Mouse (Mus musculus) hindbrain, embryonic 16.5 days (tissue): Measurements from ENCODE around the gene Dlgap1. TPM values are rescaled to one million over a fixed set of nuclear protein-coding genes. Genes with fewer than 3 reads are reported as not detected.

ENCODE experiments used
- ATAC-seq: fragments of 200-750 bp; cut with Nextera tagmentation; 2 replicates; pipeline ENCODE4 v1.8.0; 2017; ENCODE audit warnings: moderate TSS enrichment, moderate library complexity
- H3K27ac ChIP-seq: fragments of 300-500 bp; sonication (generic); 2 replicates; pipeline ENCODE4 v1.5.1; 2014; ENCODE audit warnings: low read depth, mild to moderate bottlenecking, control low read depth, low read length, moderate library complexity
- H3K27me3 ChIP-seq: fragments of 300-500 bp; sonication (generic); replicated peaks from 2 replicates; pipeline ENCODE4 v1.6.1; 2014; ENCODE audit warnings: low read length; ENCODE audit not compliant: control insufficient read depth, insufficient read depth
- H3K36me3 ChIP-seq: fragments of 300-500 bp; sonication (generic); 2 replicates; pipeline ENCODE4 v1.6.1; 2014; ENCODE audit warnings: mild to moderate bottlenecking, low read length, moderate library complexity, mixed read lengths; ENCODE audit not compliant: control insufficient read depth, insufficient read depth
- H3K4me1 ChIP-seq: fragments of 300-500 bp; sonication (generic); 2 replicates; pipeline ENCODE4 v1.6.1; 2014; ENCODE audit warnings: low read depth, low read length; ENCODE audit not compliant: control insufficient read depth, insufficient read depth
- H3K4me2 ChIP-seq: fragments of 300-500 bp; sonication (generic); 2 replicates; pipeline ENCODE4 v1.6.1; 2014; ENCODE audit warnings: mild to moderate bottlenecking, low read length, control low read depth, moderate library complexity
- H3K4me3 ChIP-seq: fragments of 300-500 bp; sonication (generic); 2 replicates; pipeline ENCODE4 v1.5.1; 2014; ENCODE audit warnings: mild to moderate bottlenecking, low read length, control low read depth, moderate library complexity
- H3K9ac ChIP-seq: fragments of 300-500 bp; sonication (generic); 2 replicates; pipeline ENCODE4 v1.6.1; 2014; ENCODE audit warnings: low read depth, mild to moderate bottlenecking, control low read depth, low read length, moderate library complexity
- H3K9me3 ChIP-seq: fragments of 300-500 bp; sonication (generic); 2 replicates; pipeline ENCODE4 v1.6.1; 2014; ENCODE audit warnings: mild to moderate bottlenecking, low read length, moderate library complexity; ENCODE audit not compliant: control insufficient read depth
- WGBS: fragments of 180-500 bp; shearing (Covaris S2); extraction: QIAGEN DNeasy Blood & Tissue Kit; methylation state at CpG from one replicate; pipeline ENCODE4 v1.1.7; 2014; 5-methylcytosine and 5-hydroxymethylcytosine counted together
- polyA plus RNA-seq: library from polyadenylated mRNA; unstranded; fragments of >200 nt; fragmentation: Nextera tagmentation; extraction: Ambion mirVana; gene quantifications from 2 replicates; pipeline ENCODE4 v1.2.1, GENCODE M21; 2015

Gene Dlgap1
- polyA plus RNA-seq, 1 experiment from 2014 or later = 39.5 TPM

GRCm38 (mm10) chr17:70706976-70707818 lies 738.3 kb downstream of the Dlgap1 start:
- H3K4me3 ChIP-seq = peak overlapping the region; percentile 24
- no peaks in the 10 kb centered on the region for H3K9me3 ChIP-seq
- ATAC-seq = peak; percentile 70
- H3K36me3 ChIP-seq = no peaks in the 10 kb centered on the region
- whole genome bisulfite sequencing = 4% methylated on average over 28 of the region's 28 CpGs
- H3K27me3 ChIP-seq = no peaks in the 10 kb centered on the region
- H3K27ac ChIP-seq = no peak overlapping the region
- peak overlapping the region; percentile 56 for H3K4me2 ChIP-seq
- H3K4me1 ChIP-seq = peaks cover 6% of the 10 kb centered on the region
- H3K9ac ChIP-seq = peak overlapping the region; percentile 43

DNA sequence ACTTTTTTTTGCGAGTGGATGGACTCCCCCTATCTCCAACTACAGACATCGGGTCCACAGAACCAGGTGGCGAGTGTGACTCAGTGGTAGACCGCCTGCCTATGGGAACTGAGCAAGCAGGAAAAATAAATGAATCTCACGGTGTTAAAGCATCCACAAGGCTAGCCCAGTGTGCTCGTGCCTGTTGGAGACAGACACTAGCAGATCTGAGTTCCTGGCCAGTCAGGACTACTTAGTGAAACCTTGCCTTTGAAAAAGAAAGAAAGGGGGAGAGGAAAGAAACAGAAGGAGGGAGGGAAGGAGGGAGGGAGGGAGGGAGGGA lies 738.9 kb downstream of the Dlgap1 start:
- Histone ChIP-seq H3K27me3 (no peaks in the 10 kb centered on the region), H3K4me1 (peaks cover 6% of the 10 kb centered on the region), H3K36me3 (no peaks in the 10 kb centered on the region), H3K9ac (no peak overlapping the region; the same call in 1 of the 2 replicates), H3K27ac (no peak overlapping the region), H3K4me3 (no peak overlapping the region), H3K9me3 (no peaks in the 10 kb centered on the region), H3K4me2 (peak overlapping the region; percentile 56)
- 0 out of 2 replicates have a peak, but pooled peaks have one; percentile 3 for ATAC-seq
- WGBS = 39% methylated on average over 6 of the region's 6 CpGs

DNA sequence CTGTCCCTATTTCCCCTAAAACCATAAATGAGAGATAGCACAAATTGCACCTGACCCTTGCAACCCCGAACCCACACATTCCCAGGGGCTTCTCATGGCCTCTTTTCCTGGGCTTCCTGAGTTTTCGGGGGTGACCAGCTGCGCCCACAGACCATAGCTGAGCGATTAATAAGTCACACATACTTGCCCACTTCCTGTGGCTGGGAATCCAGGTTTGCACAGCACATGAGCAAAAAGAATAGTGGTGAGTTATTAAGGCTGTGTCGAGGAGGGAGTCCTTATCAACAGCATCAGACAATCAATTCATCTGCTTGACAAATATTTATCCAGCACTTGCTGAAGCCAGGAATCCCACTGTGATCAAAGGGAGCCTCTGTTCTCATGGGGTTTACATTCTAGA lies 740.7 kb downstream of the Dlgap1 start:
- WGBS = 58% methylated on average over 5 of the region's 5 CpGs
- Histone ChIP-seq H3K27me3 (no peaks in the 10 kb centered on the region), H3K9ac (no peak overlapping the region), H3K27ac (no peak overlapping the region), H3K4me3 (no peak overlapping the region), H3K4me2 (no peak overlapping the region), H3K36me3 (no peaks in the 10 kb centered on the region), H3K9me3 (no peaks in the 10 kb centered on the region), H3K4me1 (peaks cover 6% of the 10 kb centered on the region)
- ATAC-seq = no peak

DNA sequence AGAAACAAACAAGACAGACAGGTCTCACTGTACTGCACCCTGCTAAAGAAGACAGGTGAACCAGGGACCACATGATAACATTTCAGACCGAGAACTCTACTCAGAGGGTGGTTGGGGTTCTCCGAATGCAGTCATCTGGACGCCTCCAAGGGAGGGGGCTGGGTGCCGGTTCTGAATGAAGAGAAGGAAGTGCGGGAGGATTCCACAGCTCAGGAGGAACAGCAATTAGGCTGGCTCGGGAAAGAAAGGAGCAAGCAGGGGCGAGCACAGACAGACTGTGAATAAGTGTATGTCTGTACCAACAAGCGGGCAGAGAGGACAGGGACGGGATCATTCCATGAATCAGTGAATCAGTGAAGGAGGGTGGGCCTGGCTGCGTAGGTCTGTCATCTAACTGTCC lies 744.6 kb downstream of the Dlgap1 start:
- Histone ChIP-seq H3K27ac (no peak overlapping the region), H3K9me3 (no peaks in the 10 kb centered on the region), H3K4me3 (no peak overlapping the region), H3K4me1 (no peaks in the 10 kb centered on the region), H3K9ac (no peak overlapping the region), H3K36me3 (no peaks in the 10 kb centered on the region), H3K4me2 (no peak overlapping the region), H3K27me3 (no peaks in the 10 kb centered on the region)
- WGBS = 62% methylated on average over 10 of the region's 10 CpGs
- ATAC-seq = no peak

DNA sequence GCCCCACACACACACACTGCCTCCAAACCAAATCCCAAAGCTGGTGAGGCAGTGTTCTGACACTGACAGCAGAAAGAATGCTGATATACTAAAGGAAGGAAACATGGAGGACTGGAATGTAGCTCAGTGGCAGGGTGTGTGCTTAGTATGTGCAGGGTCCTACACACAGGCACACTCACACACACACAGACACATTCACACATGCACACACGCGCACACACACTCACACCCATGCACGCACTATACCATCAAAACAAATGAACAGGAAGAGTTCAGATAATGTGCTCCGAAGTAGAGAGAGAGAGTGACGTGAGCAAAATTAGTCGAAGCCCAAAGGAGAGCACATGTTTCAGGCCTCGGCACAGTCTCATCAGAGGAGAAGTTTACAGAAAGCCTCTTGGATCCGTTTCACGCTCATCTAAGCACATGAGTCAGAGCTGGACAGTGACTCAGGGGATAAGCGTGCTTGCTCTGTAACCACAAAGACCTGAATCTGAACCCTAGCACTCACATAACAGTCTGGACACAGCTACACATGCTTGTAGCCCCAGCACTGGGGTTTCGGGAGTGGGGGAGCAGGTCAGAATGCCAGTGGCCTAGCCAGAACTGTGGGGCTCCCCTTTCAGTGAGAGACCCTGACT lies 750.9 kb downstream of the Dlgap1 start:
- Histone ChIP-seq H3K4me2 (no peak overlapping the region), H3K9ac (no peak overlapping the region), H3K27ac (no peak overlapping the region), H3K9me3 (no peaks in the 10 kb centered on the region), H3K27me3 (no peaks in the 10 kb centered on the region), H3K36me3 (no peaks in the 10 kb centered on the region), H3K4me1 (no peaks in the 10 kb centered on the region), H3K4me3 (no peak overlapping the region)
- WGBS = 85% methylated on average over 11 of the region's 11 CpGs
- ATAC-seq = no peak

DNA sequence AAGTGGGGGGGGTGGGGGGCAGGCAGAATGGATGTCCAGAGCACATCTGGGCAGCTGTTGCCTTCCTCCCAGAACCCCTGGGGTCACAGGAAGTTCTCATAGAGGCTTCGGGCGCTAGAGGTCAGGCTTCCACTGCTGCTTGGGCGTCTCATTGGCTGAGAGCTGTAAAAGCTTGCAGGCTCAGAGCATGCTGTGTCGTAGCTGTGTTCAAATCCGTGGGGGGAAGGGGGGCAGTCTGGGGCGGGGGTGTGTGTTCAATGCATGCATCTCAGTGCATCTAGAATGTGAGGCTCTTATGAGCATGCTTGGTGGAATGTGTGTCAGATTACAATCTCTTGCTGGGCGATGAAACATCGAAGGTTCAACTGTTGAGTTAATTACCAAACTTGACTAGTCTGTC lies 751.9 kb downstream of the Dlgap1 start:
- H3K36me3 ChIP-seq = no peaks in the 10 kb centered on the region
- H3K9me3 ChIP-seq = no peaks in the 10 kb centered on the region
- H3K4me1 ChIP-seq = no peaks in the 10 kb centered on the region
- WGBS = 33% methylated on average over 8 of the region's 8 CpGs
- no peaks in the 10 kb centered on the region for H3K27me3 ChIP-seq
- H3K4me3 ChIP-seq = no peak overlapping the region
- no peak for ATAC-seq
- H3K9ac ChIP-seq = no peak overlapping the region
- no peak overlapping the region for H3K27ac ChIP-seq
- no peak overlapping the region for H3K4me2 ChIP-seq

- Histone ChIP-seq H3K27ac (no peak overlapping the region), H3K4me3 (no peak overlapping the region), H3K4me1 (no peaks in the 10 kb centered on the region), H3K4me2 (no peak overlapping the region), H3K9me3 (no peaks in the 10 kb centered on the region), H3K27me3 (no peaks in the 10 kb centered on the region), H3K9ac (no peak overlapping the region), H3K36me3 (no peaks in the 10 kb centered on the region)
- ATAC-seq = no peak
- WGBS = 74% methylated on average over 3 of the region's 3 CpGs
These were observed 753.3 kb downstream of the Dlgap1 start for GRCm38 (mm10) chr17:70722146-70722545.

DNA sequence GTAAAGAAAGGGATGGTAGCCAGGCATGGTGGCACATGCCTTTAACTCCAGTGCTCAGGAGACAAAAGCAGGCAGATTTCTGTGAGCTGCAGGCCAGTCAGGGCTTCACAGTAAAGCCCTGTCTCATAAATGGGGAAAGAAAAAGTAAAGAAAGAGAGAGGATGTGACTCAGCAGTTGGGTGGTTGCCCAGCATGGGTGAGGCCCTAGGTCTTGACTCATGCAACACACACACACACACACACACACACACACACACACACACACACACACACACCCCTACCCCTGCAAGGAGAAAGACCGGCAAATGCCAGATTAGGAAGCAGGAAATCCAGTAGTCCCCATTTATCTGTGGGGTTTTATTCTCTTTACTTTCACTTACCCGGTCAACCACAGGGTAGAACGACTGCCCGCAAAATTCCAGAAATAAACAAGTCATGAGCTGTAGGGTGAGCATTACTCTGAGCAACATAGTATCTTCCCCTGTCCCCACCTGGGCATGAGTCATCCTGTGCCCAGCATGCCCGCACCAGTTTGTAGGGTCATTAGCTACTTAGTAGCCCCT lies 759.9 kb downstream of the Dlgap1 start:
- Histone ChIP-seq H3K27ac (no peak overlapping the region; the same call in 1 of the 2 replicates), H3K27me3 (no peaks in the 10 kb centered on the region), H3K9me3 (no peaks in the 10 kb centered on the region), H3K9ac (no peak overlapping the region), H3K4me1 (no peaks in the 10 kb centered on the region), H3K4me2 (no peak overlapping the region), H3K4me3 (no peak overlapping the region), H3K36me3 (no peaks in the 10 kb centered on the region)
- 86% methylated on average over 5 of the region's 5 CpGs for WGBS
- ATAC-seq = no peak

DNA sequence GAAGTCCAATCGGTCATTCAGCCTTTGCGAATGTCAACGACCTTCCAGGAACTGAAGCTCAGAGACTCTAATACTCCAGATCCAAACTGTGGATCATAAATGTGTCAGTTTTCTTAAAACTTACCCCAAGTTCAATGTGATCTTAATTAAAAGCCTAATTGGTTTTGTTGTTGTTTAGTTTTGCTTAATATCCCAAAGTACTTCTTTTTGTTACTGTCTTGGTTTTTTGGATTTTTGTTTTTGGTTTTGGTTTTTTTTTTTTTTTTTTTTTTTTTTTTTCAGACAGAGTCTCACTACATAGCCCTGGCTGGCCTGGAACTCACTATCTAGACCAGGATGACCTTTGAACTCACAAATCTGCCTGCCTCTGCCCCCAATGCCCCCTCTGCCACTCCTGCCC lies 765.9 kb downstream of the Dlgap1 start:
- no peak for ATAC-seq
- 85% methylated on average over 3 of the region's 3 CpGs for WGBS
- H3K4me1 ChIP-seq = peaks cover 14% of the 10 kb centered on the region
- no peak overlapping the region for H3K4me3 ChIP-seq
- H3K27me3 ChIP-seq = no peaks in the 10 kb centered on the region
- H3K36me3 ChIP-seq = no peaks in the 10 kb centered on the region
- no peak overlapping the region for H3K9ac ChIP-seq
- H3K4me2 ChIP-seq = no peak overlapping the region
- no peak overlapping the region for H3K27ac ChIP-seq
- no peaks in the 10 kb centered on the region for H3K9me3 ChIP-seq
